Mouse (Mus musculus) megakaryocyte progenitor cell, adult 5-6 weeks (primary cell): ENCODE data around the gene Lims1. TPM values are rescaled to one million over a fixed set of nuclear protein-coding genes. Genes with fewer than 3 reads are reported as not detected.

ENCODE experiments used
- ATAC-seq: replicated peaks from 2 replicates; pipeline ENCODE4 v1.8.0; 2016; ENCODE audit warnings: mild to moderate bottlenecking, moderate TSS enrichment, inconsistent platforms; ENCODE audit not compliant: poor library complexity
- total RNA-seq, 2 experiments: library from RNA; stranded (forward) in 1 of 2; stranded (reverse) in 1 of 2; fragments of 157-497, 149-512 nt in 1 of 2; fragments of 200-1000 nt in 1 of 2; gene quantifications; 2 replicates each; pipeline versions ENCODE4 v1.2.3 to v1.2.4; 2015 to 2017

Gene Lims1
- total RNA-seq, 2 experiments from 2014 or later: 71.3 to 116 TPM

DNA sequence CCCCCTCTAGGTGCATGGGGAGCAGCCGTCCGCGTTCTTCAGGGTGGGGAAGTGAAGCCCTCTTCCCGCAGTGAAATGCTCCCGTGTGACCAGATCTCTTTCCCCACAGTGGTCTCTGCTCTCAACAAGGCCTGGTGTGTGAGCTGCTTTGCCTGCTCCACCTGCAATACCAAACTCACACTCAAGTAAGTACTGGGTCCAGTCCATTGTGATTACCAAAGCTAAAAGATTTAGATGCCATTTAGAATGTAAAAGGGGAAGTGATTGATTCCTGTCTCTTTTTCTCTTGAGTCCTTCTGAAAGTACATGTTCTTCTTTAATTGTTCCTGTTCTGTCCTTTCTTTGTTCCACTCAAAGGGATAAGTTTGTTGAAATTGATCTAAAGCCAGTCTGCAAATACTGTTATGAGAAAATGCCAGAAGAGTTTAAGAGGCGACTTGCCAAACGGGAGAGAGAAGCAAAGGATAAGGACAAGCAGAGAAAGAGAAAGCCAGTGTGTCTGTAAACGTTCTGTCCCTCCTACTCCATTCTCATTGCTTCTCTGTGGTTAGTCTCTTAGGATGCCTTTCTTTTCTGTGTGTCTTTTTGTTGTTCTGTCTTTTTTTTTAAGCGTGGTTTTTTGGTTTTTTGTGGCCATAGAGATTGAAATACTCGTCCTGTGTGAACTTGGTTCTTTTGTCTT is 95.2 kb downstream of the Lims1 start:
- ATAC-seq: no peak

DNA sequence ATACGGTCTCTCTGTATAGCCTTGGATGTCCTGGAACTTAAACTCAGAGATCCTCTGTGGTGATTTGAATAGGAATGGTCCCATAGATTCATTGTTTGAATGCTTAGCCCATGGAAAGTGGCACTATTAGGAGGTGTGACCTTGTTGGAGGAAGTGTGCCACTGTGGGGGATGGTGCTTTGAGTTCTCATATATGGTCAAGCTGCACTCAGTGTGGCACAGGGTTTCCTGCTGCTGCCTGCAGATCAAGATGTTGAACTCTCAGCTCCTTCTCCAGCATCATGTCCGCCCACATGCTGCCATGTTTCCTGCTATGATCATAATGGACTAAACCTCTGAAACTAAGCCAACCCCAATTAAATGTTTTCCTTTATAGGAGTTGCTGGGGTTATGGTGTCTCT is 104.7 kb downstream of the Lims1 start:
- ATAC-seq: 0 out of 2 replicates have a peak, but pooled peaks have one; percentile 39

DNA sequence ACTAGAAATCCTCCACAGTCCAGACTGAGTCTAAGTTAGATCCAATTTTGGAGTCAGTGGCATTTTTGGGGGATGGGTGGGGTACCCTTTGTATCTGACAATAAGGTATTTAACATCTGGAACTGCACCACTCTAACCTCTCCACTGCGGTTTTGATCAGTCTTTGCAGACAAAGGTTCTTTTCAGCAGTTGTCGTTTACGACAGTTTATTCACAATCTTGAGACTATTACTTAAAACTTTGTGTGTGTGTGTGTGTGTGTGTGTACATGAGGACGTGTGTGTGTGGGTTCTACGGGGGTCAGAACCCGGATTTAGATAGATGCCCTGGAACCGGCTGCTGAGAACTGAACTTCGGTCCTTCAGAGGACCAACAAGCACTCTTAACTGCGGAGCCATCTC is 122.6 kb downstream of the Lims1 start:
- ATAC-seq: peak; percentile 39

DNA sequence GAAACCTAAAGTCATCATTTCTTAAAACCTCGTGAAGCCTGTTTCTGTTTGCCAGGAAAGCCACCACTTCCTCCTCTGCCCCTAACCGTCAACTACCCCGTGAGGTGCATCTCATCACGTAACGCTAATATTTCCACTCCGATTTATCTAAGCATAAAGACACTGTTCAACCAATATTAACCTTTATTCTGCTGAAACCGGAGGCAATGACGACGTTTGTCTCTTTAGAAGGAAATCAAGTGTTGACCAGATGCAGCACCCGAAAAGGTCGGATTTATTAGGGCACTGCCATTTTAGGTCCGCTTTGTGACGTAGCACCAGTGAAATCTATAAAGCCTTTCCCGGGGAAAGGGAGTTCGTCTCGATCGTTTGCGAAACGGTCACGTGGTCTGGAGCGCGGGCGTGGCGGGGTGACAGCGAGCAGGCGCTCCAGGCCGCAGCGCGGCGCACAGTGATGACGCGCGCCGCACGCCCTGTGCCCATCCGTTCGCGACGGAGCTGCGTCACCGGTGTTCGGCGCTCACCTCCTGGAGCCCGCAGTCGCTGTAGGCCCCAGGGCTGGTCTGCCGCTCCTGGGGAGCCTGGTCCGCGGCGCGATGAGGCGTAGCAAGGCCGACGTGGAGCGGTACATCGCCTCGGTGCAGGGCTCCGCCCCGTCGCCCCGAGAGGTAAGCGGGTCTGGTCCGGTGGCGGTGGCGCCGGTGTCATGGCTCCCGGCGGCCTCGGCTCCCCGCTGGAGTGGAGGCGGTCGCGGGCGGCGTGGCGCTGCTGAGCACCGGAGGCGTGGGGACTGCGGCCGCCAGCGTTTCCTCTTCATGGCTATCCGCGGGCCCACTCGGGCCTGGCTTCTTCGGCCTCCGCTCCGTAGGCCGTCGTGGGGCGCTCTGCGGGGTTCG is 123.4 kb downstream of the Lims1 start, which contains the start of gene Ranbp2:
Gene Ranbp2 (plus strand): TSS at position 537 of the 896 bp plus-strand sequence.
- ATAC-seq: peak; percentile 76

DNA sequence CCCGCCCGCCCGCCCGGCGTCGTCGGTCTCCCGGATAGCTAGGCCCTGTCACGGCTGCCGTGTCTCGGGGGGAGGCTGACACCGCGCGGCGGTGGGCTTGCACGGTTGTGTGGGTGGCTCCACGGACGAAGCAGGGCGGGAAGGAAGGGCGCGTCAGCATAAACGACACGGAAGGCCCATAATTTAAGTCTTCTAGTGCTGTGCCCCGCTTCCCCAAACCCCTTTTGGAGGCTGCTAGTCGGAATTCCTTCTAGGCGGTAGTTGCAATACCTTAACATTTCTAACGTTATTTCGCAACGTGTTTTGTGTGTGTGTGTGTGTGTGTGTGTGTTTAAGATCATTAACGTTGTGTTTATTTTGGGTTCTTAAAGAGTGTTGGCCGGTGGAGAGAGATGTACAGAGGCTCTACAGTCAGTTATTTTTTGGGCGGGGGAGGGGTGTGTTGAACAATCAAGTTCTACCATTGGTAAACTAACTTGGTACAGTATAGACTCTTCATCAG is 124.1 kb downstream of the Lims1 start:
- peak; percentile 29 for ATAC-seq

DNA sequence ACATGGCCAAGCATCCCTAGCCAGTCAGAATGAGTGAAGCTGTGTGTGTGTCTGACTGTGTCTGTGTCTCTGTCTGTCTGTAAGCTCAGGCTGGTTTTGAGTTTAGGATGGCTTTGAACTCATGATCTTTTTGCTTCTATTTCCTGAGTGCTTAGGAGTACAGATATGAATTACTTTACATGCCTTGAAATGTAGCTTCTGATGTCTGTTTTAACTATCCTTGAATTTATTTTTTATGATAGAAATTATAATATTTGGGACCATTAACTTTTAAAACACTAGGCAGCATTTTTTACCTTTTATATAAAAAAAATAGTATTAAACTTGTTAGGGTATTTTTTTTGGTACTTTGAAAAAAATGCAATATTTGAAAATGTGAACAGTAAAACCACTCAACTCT is 128.3 kb downstream of the Lims1 start:
- ATAC-seq: no peak

DNA sequence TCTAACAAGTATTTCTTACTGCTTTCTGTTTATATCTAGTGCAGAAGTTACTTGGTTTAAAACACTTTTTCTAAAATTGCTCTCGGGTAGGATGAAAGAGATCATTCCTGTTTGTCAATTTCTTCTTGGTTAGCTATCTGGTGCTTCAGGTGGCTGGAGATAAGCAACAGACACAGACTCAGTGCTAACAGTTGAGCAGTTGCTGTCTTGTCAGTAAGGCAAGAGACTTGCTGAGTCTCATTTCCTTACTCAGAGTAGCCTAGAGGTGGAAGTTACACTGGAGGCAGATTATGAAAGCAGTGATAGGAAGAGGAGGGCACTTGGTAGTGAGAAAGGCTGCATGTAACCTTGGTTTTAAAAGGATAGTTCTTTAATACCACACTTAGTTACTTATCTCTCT is 128.9 kb downstream of the Lims1 start:
- ATAC-seq: peak; percentile 91

DNA sequence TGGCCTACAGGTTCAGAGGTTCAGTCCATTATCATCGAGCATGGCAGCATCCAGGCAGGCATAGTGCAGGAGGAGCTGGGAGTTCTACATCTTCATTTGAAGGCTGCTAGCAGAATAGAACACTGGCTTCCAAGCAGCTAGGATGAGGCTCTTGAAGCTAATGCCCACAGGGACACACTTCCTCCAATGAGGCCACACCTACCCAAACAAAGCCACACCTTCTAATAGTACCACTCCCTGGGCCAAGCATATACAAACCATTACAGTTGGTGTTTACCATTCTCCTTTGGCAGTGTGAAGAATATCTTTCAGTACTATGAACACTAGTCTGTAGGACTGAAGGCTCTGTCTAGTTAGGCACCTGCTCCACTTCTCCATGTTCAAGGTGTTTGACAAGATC is 136.6 kb downstream of the Lims1 start:
- peak; percentile 39 for ATAC-seq

Other genes starting within 250 kb of the Lims1 start
- gene AW822073, start 98.5 kb upstream of the Lims1 start, total RNA-seq (2015): not detected in 2 replicates
- not detected in 2 replicates for gene AW822073, start 98.5 kb upstream of the Lims1 start, total RNA-seq (2017)
- gene Duxf3, start 90.8 kb upstream of the Lims1 start, total RNA-seq (2015): not detected in 2 replicates
- not detected in 2 replicates for gene Duxf3, start 90.8 kb upstream of the Lims1 start, total RNA-seq (2017)
- not detected in 2 replicates for gene Gm4981, start 86.8 kb upstream of the Lims1 start, total RNA-seq (2015)
- gene Gm4981, start 86.8 kb upstream of the Lims1 start, total RNA-seq (2017): not detected in 2 replicates
- gene Gcc2, start 68.0 kb upstream of the Lims1 start, total RNA-seq (2015): 41.4 and 45.6 TPM in 2 replicates
- gene Gcc2, start 68.0 kb upstream of the Lims1 start, total RNA-seq (2017): 39.4 and 47.6 TPM in 2 replicates
- 158 and 161 TPM in 2 replicates for gene Ranbp2, start 123.5 kb downstream of the Lims1 start, total RNA-seq (2015)
- gene Ranbp2, start 123.5 kb downstream of the Lims1 start, total RNA-seq (2017): 177 and 233 TPM in 2 replicates
- gene Ccdc138, start 174.5 kb downstream of the Lims1 start, total RNA-seq (2015): 5.0 and 5.7 TPM in 2 replicates
- gene Ccdc138, start 174.5 kb downstream of the Lims1 start, total RNA-seq (2017): 4.1 and 5.3 TPM in 2 replicates